Mouse (Mus musculus) intestine, embryonic 14.5 days (tissue): ENCODE results near the gene Lpcat1. TPM values are rescaled to one million over a fixed set of nuclear protein-coding genes. Genes with fewer than 3 reads are reported as not detected.

Experiments used
- ATAC-seq: fragments of 200-750 bp; cut with Nextera tagmentation; replicated peaks from 2 replicates; pipeline ENCODE4 v1.8.0; 2017; ENCODE audit warnings: low read depth, moderate number of reproducible peaks, moderate TSS enrichment, moderate library complexity; ENCODE audit not compliant: low FRiP score, low TSS enrichment
- DNase-seq: peaks from one replicate; pipeline ENCODE4 v3.0.0-alpha.2; 2018; ENCODE audit warnings: low spot score
- H3K27ac ChIP-seq: fragments of 300-500 bp; sonication (generic); 2 replicates; pipeline ENCODE4 v1.5.1; 2014; ENCODE audit warnings: low read depth, mild to moderate bottlenecking, control low read depth
- H3K27me3 ChIP-seq: fragments of 300-500 bp; sonication (generic); replicated peaks from 2 replicates; pipeline ENCODE4 v1.6.1; 2014; ENCODE audit warnings: low read length, control low read depth; ENCODE audit not compliant: control insufficient read depth, insufficient read depth
- H3K36me3 ChIP-seq: fragments of 300-500 bp; sonication (generic); 2 replicates; pipeline ENCODE4 v1.6.1; 2014; ENCODE audit warnings: low read length, control low read depth; ENCODE audit not compliant: control insufficient read depth, insufficient read depth
- H3K4me1 ChIP-seq: fragments of 300-500 bp; sonication (generic); replicated peaks from 2 replicates; pipeline ENCODE4 v1.6.1; 2014; ENCODE audit warnings: low read length, control low read depth, mixed read lengths; ENCODE audit not compliant: control insufficient read depth, insufficient read depth
- H3K4me2 ChIP-seq: fragments of 300-500 bp; sonication (generic); 2 replicates; pipeline ENCODE4 v1.6.1; 2014; ENCODE audit warnings: low read length
- H3K4me3 ChIP-seq: fragments of 300-500 bp; sonication (generic); 2 replicates; pipeline ENCODE4 v1.5.1; 2014; ENCODE audit warnings: low read depth, low read length, control low read depth, mixed read lengths
- H3K9ac ChIP-seq: fragments of 300-500 bp; sonication (generic); 2 replicates; pipeline ENCODE4 v1.6.1; 2014; ENCODE audit warnings: mild to moderate bottlenecking, low read length
- H3K9me3 ChIP-seq: fragments of 300-500 bp; sonication (generic); 2 replicates; pipeline ENCODE4 v1.6.1; 2016; ENCODE audit warnings: low read length, control low read depth; ENCODE audit not compliant: control insufficient read depth
- WGBS: fragments of 180-500 bp; shearing (Covaris S2); extraction: QIAGEN DNeasy Blood & Tissue Kit; methylation state at CpG from one replicate; pipeline ENCODE4 v1.1.7; 2014; 5-methylcytosine and 5-hydroxymethylcytosine counted together
- polyA plus RNA-seq: library from polyadenylated mRNA; unstranded; fragments of >200 nt; fragmentation: Nextera tagmentation; extraction: Ambion mirVana; gene quantifications from 2 replicates; pipeline ENCODE4 v1.2.1, GENCODE M21; 2014

The Lpcat1 gene
- polyA plus RNA-seq, 1 experiment from 2014 or later = 30.6 TPM

- no peaks in the 10 kb centered on the region for H3K4me1 ChIP-seq
- no peak overlapping the region for H3K4me3 ChIP-seq
- no peak overlapping the region for H3K9ac ChIP-seq
- WGBS = 57% methylated on average over 13 of the region's 13 CpGs
- peaks cover 78% of the 10 kb centered on the region for H3K36me3 ChIP-seq
- no peaks in the 10 kb centered on the region for H3K9me3 ChIP-seq
- ATAC-seq (peak; percentile 64), DNase-seq (peak; percentile 92)
- no peaks in the 10 kb centered on the region for H3K27me3 ChIP-seq
- no peak overlapping the region for H3K4me2 ChIP-seq
- no peak overlapping the region for H3K27ac ChIP-seq
These were observed 46.0 kb downstream of the Lpcat1 start for GRCm38 (mm10) chr13:73512776-73513673.

GRCm38 (mm10) chr13:73516886-73517285, 49.9 kb downstream of the Lpcat1 start:
- no peak for ATAC-seq
- Histone ChIP-seq H3K27me3 (no peaks in the 10 kb centered on the region; the same call in 1 of the 2 replicates), H3K9me3 (no peaks in the 10 kb centered on the region), H3K36me3 (peaks cover 47% of the 10 kb centered on the region), H3K9ac (no peak overlapping the region), H3K4me1 (no peaks in the 10 kb centered on the region), H3K4me2 (no peak overlapping the region), H3K27ac (no peak overlapping the region), H3K4me3 (no peak overlapping the region)
- no peak for DNase-seq
- 67% methylated on average over 4 of the region's 4 CpGs for WGBS

DNA sequence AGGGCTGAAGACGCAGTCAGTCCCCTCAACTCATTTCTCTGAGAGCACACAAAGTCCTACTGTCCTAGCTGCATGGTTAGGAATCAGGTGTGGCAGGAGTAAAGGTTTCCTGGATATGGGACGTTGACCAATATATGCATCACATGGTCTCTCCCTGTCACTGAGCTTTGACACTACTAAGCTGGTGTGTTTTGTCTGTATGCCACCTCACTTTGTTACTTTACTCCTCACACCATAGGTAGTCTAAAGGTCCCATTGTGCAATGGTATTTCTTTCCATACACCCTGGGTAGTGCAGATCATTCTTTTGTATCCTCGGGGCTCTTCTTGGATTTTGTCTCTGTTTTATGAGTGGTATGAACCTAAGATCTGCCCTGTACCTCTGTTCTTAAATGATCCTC, 66.7 kb downstream of the Lpcat1 start:
- DNase-seq (no peak), ATAC-seq (no peak)
- Histone ChIP-seq H3K9ac (no peak overlapping the region), H3K4me1 (no peaks in the 10 kb centered on the region), H3K4me3 (no peak overlapping the region), H3K4me2 (no peak overlapping the region), H3K27me3 (peaks cover 41% of the 10 kb centered on the region), H3K36me3 (no peaks in the 10 kb centered on the region), H3K9me3 (0 out of 2 replicates have a peak, but pooled peaks cover 3% of the 10 kb centered on the region), H3K27ac (no peak overlapping the region)
- 84% methylated on average over 3 of the region's 3 CpGs for WGBS

DNA sequence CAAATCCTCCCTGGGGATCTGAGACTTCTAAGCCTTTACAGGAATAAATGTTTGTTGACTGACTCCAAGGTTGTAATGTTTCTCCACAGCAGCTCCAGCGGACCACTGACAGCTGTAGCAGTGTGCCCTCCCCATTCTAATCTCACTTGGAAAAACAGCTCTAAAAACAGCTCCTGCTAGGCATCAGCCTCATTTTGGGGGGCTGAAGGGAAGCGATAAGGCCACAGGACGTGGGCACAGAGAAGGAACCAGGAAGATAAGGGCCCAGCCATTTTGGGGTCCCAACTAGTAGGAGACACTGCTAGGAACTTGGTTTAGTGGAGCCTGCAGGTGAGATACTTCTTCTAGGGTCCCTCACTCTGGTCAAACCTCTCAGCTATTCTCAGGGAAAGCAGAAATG, 68.3 kb downstream of the Lpcat1 start:
- H3K4me1 ChIP-seq = no peaks in the 10 kb centered on the region
- ATAC-seq = no peak
- WGBS = 58% methylated on average over 3 of the region's 3 CpGs
- 0 out of 2 replicates have a peak, but pooled peaks cover 3% of the 10 kb centered on the region for H3K9me3 ChIP-seq
- H3K9ac ChIP-seq = no peak overlapping the region
- no peak for DNase-seq
- H3K4me3 ChIP-seq = no peak overlapping the region
- no peak overlapping the region for H3K27ac ChIP-seq
- H3K36me3 ChIP-seq = no peaks in the 10 kb centered on the region
- H3K4me2 ChIP-seq = no peak overlapping the region
- peaks cover 41% of the 10 kb centered on the region for H3K27me3 ChIP-seq

DNA sequence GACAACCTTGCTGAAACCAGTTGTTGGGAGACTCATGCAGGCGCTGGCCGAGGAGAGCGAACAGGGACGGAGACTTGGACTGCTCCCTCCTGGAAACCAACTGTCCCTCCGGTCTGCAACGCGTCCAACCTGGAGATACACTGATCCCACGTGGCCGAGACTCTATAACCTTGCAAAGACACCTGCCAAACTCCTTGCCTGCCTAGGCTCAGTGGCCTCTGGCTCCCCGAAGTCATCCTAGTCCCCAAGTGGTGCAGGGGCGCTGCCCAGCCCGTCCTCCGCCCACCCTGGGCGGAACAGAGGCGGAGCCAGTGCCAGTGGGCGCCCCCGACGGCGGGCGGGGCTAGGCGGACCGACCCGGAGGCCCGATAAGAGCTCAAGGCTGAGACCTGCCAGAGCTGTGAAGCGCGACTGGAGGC, 69.4 kb downstream of the Lpcat1 start, which contains the start of gene Slc6a3:
Gene Slc6a3, plus strand, starts transcription at position 345 of the 419 bp plus-strand sequence.
- H3K27ac ChIP-seq = no peak within 1 kb of the TSS

GRCm38 (mm10) chr13:73536824-73537223, 69.8 kb downstream of the Lpcat1 start:
- 22% methylated on average over 13 of the region's 13 CpGs for WGBS
- Histone ChIP-seq H3K9me3 (no peaks in the 10 kb centered on the region), H3K4me2 (peak overlapping the region; percentile 71), H3K36me3 (no peaks in the 10 kb centered on the region), H3K27me3 (peaks cover 41% of the 10 kb centered on the region), H3K27ac (no peak overlapping the region), H3K4me1 (no peaks in the 10 kb centered on the region), H3K9ac (no peak overlapping the region), H3K4me3 (peak overlapping the region; percentile 39)
- DNase-seq (no peak), ATAC-seq (peak; percentile 41; the same call in 1 of the 2 replicates)

More for the DNA sequence above, 69.4 kb downstream of the Lpcat1 start, which contains the start of gene Slc6a3:
- ATAC-seq (peak; percentile 86), DNase-seq (peak; percentile 80)
- Histone ChIP-seq H3K9me3 (no peaks in the 10 kb centered on the region), H3K27me3 (peaks cover 41% of the 10 kb centered on the region), H3K4me3 (peak within 1 kb of the TSS; percentile 39), H3K4me1 (no peaks in the 10 kb centered on the region), H3K36me3 (no peaks in the 10 kb centered on the region), H3K9ac (no peak within 1 kb of the TSS), H3K4me2 (peak within 1 kb of the TSS; percentile 71)
- WGBS = under 1% methylated on average over 26 of the region's 26 CpGs

DNA sequence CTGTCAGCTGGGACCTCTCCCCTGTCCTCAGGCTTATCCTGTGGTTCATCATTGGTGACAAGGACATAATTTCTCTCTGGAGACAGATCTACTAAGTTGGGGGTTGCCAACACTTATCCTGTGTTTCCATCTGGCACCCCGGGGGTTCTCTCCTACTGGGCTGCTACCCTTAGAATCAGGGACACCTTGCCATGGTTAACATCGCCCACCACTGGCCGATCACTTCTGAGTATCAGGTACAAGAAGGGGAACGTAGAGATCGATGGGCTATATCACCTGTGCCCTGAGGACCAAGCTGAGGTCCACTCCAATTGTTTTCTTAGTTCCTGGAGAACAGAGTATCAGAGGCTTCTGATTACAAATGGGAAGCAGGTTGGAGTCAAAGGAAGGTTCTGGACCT, 97.2 kb downstream of the Lpcat1 start:
- no peaks in the 10 kb centered on the region for H3K27me3 ChIP-seq
- WGBS = 82% methylated on average over 5 of the region's 5 CpGs
- no peaks in the 10 kb centered on the region for H3K4me1 ChIP-seq
- no peak overlapping the region for H3K4me2 ChIP-seq
- no peaks in the 10 kb centered on the region for H3K9me3 ChIP-seq
- DNase-seq (no peak), ATAC-seq (no peak)
- H3K36me3 ChIP-seq = no peaks in the 10 kb centered on the region
- H3K4me3 ChIP-seq = no peak overlapping the region
- H3K9ac ChIP-seq = no peak overlapping the region
- no peak overlapping the region for H3K27ac ChIP-seq
